Mouse (Mus musculus): ENCODE measurements at regions not wholly inside any gene's neighbourhood (a gene's known extent, or its start where the extent isn't known, plus 50 kb on each side); places are given as distances from the start of the nearest gene placed in this dataset.

GRCm38 (mm10) chr4:131657922-131658321, 180.2 kb downstream of the Ptpru start:
- TF ChIP-seq CTCF (IDR thresholded peaks at IDR 0.05; ENCODE audit: low read depth, low read length) (no peak), POLR2A (IDR thresholded peaks at IDR 0.05; ENCODE audit: borderline replicate concordance, low read depth, low read length) (no peak)

All from bone marrow macrophage, adult 2 months (primary cell).